Mouse (Mus musculus): ENCODE results near the gene Whrn.
A peak's percentile ranks its signal among the peaks of the same experiment; 100 is the strongest.

The Whrn gene

DNA sequence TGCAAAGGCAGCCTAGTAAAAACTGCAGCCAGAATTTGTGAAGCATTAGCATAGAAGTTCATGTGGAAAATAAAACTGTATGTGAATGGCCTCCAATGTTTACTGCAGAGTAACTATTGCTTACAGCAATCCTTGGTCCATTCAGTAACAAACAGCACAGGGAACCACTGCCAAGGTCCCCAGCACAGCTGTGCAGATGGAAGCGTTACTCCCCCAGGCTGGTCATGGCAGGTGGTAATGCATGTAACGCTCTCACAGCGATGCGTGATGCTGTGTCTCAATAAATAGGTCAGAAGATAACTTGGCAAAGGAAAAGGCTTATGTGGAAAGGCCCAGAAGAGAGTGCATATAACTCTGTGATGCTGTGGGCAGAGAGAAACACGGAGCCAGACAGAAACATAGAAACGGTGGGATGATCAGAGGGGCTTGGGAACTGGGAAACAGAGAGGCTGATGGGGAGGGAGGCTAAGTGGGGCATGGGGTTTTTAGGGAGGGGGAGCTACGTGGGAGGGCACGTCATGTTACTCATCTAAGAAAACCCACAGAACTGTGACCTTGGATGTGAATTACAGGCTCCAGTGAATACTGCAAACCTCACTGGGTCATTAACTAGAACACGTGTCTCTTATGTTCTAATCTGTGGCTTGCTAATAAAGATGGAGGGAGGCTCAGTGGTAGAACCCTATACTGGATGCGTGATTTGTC is 51.3 kb downstream of the Whrn start:
- DNase-seq (ENCODE audit: low spot score), result no peak

DNA sequence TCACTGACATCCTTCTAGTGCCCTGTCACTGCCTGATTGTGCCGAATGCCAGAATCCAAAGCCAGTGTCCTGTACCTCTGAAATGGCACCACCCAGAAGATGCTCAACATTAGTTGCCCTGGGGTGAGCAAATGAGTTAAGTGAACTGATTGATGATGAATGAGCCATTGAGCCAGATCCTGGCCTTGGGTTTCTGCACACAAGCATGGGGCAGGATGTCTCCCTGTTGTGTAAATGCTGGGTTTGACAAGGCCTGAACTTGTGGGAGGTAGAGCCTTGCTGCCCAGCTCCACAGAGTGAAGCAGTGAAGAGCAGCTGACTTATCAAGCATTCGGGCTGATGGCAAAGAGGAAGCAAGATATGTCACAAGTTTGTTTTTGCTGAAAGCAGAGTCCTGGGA is 52.7 kb downstream of the Whrn start:
- no peak for DNase-seq (ENCODE audit: low spot score)

DNA sequence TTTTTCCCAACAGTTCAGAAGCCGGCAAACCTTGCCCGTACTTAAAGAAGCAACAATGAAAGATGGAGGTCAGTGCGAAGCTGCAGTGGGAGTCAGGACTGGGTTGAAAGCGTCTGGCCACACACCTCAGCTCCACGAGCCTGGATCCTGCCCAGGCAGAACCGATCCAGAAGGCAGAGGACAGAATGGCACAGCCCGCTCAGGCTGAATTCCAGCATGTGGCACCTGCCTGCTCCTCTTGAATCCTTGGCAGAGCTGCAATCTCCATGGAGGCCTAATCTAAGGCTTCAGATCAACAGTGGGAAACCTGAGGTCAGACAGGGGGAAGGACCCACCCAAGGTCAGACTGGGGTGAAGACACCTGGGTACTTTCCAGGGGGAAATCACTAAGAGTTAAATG is 54.2 kb downstream of the Whrn start:
- no peak for DNase-seq (ENCODE audit: low spot score)

DNA sequence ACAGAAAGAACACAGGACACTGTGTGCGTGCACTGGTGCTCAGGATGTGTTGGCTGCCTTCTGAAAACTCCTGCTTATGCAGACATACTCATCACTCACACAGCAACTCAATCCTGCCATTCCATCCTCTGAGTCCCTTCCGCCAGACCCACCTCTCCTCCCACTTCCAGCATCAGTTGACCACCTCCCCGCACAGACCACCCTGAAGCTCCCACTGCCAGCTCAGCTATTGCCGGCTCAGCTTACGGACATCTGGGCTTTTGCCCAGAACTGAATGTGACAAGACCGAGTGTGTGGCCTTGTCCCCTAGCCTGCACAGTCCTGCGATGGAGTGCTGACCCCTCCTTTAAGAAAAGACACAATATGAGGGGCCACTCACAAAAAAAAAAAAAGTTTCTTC is 55.5 kb downstream of the Whrn start:
- no peak for DNase-seq (ENCODE audit: low spot score)

DNA sequence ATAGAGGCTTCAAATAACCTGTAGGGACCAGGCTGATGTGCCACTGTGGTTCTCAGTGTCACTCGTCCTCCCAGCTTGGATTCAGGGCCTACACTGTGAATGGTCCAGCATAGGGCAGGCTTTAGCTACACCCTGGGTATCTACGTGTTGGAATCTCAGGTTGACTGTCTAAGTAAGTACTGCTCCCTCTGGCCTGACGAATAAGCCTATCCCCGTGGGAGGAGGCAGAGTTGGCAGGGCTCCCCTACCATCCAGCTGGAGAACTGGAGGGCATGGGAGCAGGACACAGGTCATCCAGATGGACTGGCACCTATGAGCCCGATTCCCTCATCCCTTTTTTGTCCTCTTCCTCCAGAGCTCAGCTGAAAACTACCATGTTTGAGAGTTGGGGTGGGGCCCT is 57.8 kb downstream of the Whrn start:
- DNase-seq (ENCODE audit: low spot score), result no peak

GRCm38 (mm10) chr4:63437119-63437815 is 58.5 kb downstream of the Whrn start:
- DNase-seq (ENCODE audit: low spot score), result no peak

DNA sequence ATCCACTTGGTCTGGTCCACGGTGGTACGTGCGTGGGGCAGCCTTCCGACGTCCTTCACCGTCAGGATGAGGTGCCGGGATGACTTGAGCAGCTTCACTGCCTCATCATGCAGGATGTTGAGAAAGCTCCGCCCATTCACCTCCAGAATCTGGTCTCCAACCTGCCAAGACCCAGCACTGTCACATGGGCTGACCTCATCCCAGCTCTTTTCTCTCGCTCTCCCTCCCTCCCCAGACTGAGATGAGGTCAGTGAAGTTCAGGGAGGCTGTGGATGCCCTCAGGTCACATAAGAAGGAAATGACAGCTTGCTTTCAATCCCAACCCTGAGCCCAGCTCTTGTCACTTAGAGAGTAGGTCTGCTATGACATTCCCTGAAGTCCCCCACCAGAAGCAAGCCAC is 60.4 kb downstream of the Whrn start:
- DNase-seq (ENCODE audit: low spot score), result no peak

DNA sequence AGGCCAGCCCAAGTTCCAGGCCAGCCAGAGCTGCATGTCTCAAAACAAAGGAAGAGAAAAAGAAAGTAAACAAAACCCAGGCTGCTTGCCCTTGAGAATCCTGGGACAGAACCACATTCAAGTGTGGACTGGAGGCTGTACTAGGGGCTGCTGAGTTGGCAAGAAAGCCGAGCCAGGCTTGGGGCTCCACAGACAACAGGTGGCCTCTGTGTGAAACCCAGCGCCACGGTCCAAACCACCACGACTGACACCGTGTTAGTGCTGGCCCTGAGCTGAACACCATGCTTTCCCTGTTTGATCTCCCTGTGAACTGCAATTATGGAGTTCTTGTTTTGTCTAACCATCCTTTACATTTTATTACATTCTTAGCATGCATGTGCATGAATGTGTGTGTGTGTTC is 64.7 kb downstream of the Whrn start:
- DNase-seq (ENCODE audit: low spot score), result no peak

- DNase-seq (ENCODE audit: low spot score), result no peak
These were observed 65.4 kb downstream of the Whrn start for GRCm38 (mm10) chr4:63430357-63430756.

DNA sequence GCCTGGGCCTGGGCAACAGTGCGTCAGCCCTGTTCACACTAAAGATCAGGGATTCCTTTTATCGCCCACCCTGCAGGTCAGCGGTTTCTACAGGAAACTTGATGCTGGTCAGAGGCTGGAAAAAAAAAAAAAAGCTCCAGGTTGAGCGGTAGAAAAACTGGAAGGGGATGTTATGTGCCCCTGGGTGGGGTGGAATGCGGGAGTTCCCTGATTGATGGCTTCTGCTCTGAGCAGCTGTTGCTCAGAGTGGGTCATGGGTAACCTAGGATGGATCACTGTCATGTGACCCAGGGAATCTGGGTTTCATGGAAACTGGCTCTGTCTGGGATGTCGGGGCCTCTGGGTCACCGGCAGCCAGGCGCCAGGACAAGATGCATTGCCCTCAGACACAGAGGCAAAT is 69.5 kb downstream of the Whrn start:
- DNase-seq (ENCODE audit: low spot score), result no peak

DNA sequence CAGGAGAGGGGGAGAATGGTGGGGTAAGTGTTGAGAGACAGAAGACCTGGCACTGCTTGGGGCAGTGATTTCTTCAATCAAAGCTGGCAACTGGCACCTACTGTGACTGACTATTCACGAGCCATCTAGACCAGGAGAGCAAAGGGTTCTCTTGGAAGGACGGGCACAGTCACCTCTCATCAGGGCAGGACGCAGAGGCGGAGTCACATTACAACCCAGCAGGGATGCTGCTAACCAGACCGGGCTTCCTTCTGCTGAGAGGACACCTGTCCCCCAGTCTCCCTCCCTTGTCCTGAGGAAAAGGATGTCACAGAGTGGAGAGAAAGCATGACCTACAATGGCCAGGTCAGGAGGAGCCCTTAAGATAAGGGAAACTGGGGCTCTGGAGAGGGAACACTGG is 72.0 kb downstream of the Whrn start:
- no peak for DNase-seq (ENCODE audit: low spot score)

- DNase-seq (ENCODE audit: low spot score), result no peak
These were observed 72.6 kb downstream of the Whrn start for GRCm38 (mm10) chr4:63423231-63423630.

DNA sequence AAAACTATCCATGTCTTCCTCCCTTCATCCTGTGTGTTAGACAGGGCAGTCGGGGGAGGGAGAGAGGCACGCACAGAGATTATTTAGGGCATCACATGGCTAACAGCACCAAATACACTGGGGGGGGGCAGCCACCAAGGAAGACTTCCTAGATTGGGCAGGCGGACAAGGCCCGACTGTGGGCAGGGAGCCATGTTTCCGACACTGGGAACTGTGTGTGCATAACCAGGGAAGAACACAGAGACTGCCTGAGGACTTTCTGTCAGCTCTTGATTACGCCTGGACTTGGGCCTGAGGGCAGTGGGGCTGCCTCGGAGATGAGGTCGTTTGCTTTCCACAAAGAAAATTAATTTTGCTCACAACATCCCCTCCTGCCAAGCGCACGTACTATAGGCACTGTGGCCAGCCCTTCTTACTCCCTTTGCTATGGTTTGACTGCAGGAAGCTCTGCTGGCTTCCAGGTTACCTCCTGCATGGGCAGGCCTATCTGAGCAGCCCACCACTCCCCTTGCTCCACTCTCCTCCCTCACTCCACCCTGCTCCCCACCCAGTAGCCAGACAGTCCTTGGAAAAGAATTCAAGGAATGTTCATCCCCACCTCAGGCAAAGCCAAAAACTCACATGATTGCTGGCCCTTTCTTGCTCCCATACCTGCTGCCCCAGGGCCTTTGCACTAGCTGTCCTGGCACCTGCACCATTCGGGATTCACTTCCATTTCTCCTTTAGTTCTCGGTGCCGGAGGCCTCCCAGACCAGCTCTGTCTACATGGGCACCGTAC is 75.5 kb downstream of the Whrn start:
- no peak for DNase-seq (ENCODE audit: low spot score)

- no peak for DNase-seq (ENCODE audit: low spot score)
These were observed 77.5 kb downstream of the Whrn start for GRCm38 (mm10) chr4:63418270-63418669.

GRCm38 (mm10) chr4:63417318-63417957 is 78.4 kb downstream of the Whrn start:
- peak; percentile 82 for DNase-seq (ENCODE audit: low spot score)

DNA sequence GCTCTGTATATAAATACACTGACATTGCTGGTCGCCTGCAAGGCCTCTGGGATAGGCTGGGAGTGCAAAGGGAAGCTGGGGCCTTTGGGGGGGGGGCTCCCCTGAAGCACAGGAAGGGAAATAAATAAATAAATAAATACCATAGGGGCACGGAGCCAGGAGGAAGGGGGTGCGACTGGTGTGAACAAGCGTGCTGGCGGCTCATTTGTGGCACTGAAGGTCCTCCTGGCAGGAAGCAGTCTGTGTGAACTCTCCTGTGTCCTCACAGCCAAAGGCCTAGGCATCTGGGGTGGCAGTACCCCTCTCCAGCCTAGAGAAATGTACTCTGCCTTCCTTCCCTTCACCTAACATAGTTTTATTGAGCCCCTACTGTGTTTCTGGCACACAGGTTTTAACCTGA is 80.8 kb downstream of the Whrn start:
- DNase-seq (ENCODE audit: low spot score), result no peak

- no peak for DNase-seq (ENCODE audit: low spot score)
These were observed 84.6 kb downstream of the Whrn start for GRCm38 (mm10) chr4:63411222-63411621.

- peak; percentile 96 for DNase-seq (ENCODE audit: low spot score)
These were observed 85.2 kb downstream of the Whrn start for GRCm38 (mm10) chr4:63410583-63410934.

- peak; percentile 67 for DNase-seq (ENCODE audit: low spot score)
These were observed 85.7 kb downstream of the Whrn start for GRCm38 (mm10) chr4:63409908-63410582.

DNA sequence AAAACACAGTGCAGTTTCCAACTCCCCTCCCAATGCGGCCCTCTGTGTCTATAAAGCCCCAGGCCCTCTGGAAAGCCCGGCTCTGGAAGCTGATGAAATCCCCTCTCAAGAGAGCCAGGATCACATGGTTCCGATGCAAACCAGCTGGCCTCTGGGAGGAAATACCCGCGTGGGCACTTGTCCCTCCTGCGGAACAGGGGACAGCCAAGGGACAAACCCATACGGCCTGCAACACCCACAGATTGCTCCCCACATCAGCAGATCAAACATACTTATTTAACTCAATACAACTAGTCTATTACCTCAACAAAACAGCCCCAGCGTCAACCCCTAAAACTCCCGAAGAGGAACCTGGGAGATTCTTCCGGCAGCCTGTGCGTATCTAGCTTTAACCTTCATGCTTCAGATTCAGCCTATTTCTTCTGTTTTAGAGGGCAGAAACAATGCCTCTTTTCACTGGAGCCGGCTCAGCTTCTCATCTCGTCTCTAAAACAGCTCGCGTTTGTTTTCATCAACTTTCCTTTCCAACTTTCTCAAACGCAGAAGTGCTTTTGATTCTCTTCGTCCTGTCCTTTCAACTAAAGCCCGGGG is 86.4 kb downstream of the Whrn start:
- peak; percentile 60 for DNase-seq (ENCODE audit: low spot score)

- DNase-seq (ENCODE audit: low spot score), result peak; percentile 73
These were observed 87.1 kb downstream of the Whrn start for GRCm38 (mm10) chr4:63408649-63409048.

DNA sequence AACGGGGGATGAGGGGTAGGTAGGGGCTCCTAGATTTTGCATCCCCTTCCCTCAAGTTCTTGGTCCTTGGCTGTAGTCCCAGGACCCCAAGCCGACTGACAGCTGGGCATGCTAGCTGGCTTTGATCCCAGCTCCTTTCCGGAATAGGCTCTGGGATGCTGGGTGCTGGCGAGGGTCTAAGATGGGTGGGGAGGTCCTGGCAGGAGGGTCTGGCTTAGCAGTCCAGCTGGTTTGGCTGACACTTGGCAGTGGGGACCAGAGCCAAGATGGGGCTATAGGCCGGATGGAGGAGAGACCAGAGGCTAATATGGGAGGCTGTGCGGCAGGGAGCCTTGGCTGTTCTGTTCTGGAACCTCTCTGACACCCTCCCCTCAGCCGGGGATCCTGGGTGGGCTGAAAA is 87.5 kb downstream of the Whrn start:
- no peak for DNase-seq (ENCODE audit: low spot score)
